Mouse (Mus musculus) hindbrain, postnatal 0 days (tissue): Measurements from ENCODE around the gene Pnma1. TPM values are rescaled to one million over a fixed set of nuclear protein-coding genes. Genes with fewer than 3 reads are reported as not detected.
A peak's percentile ranks its signal among the peaks of the same experiment; 100 is the strongest.

ENCODE experiments used
- ATAC-seq: fragments of 200-750 bp; cut with Nextera tagmentation; 2 replicates; pipeline ENCODE4 v1.8.0; 2017; ENCODE audit warnings: mild to moderate bottlenecking, moderate TSS enrichment, moderate library complexity
- DNase-seq: peaks from one replicate; pipeline ENCODE4 v3.0.0-alpha.2; 2015; ENCODE audit warnings: low spot score
- H3K27ac ChIP-seq: fragments of 300-500 bp; sonication (generic); 2 replicates; pipeline ENCODE4 v1.5.1; 2014; ENCODE audit warnings: mild to moderate bottlenecking
- H3K27me3 ChIP-seq: fragments of 300-500 bp; sonication (generic); 2 replicates; pipeline ENCODE4 v1.6.1; 2014; ENCODE audit warnings: low read length, mixed read lengths; ENCODE audit not compliant: insufficient read depth
- H3K36me3 ChIP-seq: fragments of 300-500 bp; sonication (generic); 2 replicates; pipeline ENCODE4 v1.6.1; 2014; ENCODE audit warnings: low read length, mixed read lengths; ENCODE audit not compliant: insufficient read depth
- H3K4me1 ChIP-seq: fragments of 300-500 bp; sonication (generic); 2 replicates; pipeline ENCODE4 v1.6.1; 2014; ENCODE audit warnings: antibody characterized with exemption, low read length, mixed read lengths; ENCODE audit not compliant: insufficient read depth
- H3K4me2 ChIP-seq: fragments of 300-500 bp; sonication (generic); 2 replicates; pipeline ENCODE4 v1.6.1; 2014; ENCODE audit warnings: low read depth, mild to moderate bottlenecking, low read length, moderate library complexity, mixed read lengths
- H3K4me3 ChIP-seq: fragments of 300-500 bp; sonication (generic); 2 replicates; pipeline ENCODE4 v1.5.1; 2014; ENCODE audit warnings: low read length
- H3K9ac ChIP-seq: fragments of 300-500 bp; sonication (generic); replicated peaks from 2 replicates; pipeline ENCODE4 v1.6.1; 2014; ENCODE audit warnings: mild to moderate bottlenecking, low read length, moderate library complexity, mixed read lengths
- H3K9me3 ChIP-seq: fragments of 300-500 bp; sonication (generic); 2 replicates; pipeline ENCODE4 v1.6.1; 2016; ENCODE audit warnings: low read length, mixed read lengths
- CTCF ChIP-seq: IDR thresholded peaks from 2 replicates; pipeline ENCODE4 v1.5.1; 2016; ENCODE audit warnings: antibody characterized with exemption, control low read depth, low read depth
- WGBS: fragments of 180-500 bp; shearing (Covaris S2); extraction: QIAGEN DNeasy Blood & Tissue Kit; methylation state at CpG from one replicate; pipeline ENCODE4 v1.1.7; 2014; 5-methylcytosine and 5-hydroxymethylcytosine counted together
- polyA plus RNA-seq: library from polyadenylated mRNA; unstranded; fragments of >200 nt; fragmentation: Nextera tagmentation; extraction: Ambion mirVana; gene quantifications from 2 replicates; pipeline ENCODE4 v1.2.1, GENCODE M21; 2015
- total RNA-seq: library from RNA; depleted of rRNA; stranded (reverse); fragments of >200 nt; gene quantifications from 2 replicates; pipeline ENCODE4 v1.2.3, GENCODE M21; 2014

The Pnma1 gene
- total and polyA plus RNA-seq, 2 experiments from 2014 or later, result 2.5 to 4.5 TPM

- no peak for TF ChIP-seq CTCF
- Histone ChIP-seq H3K27me3 (no peaks in the 10 kb centered on the region), H3K4me1 (peaks cover 44% of the 10 kb centered on the region), H3K9me3 (no peaks in the 10 kb centered on the region), H3K36me3 (no peaks in the 10 kb centered on the region), H3K9ac (no peak overlapping the region), H3K27ac (peak overlapping the region; percentile 29; the same call in 1 of the 2 replicates), H3K4me3 (no peak overlapping the region), H3K4me2 (no peak overlapping the region)
- WGBS, result 48% methylated on average over 3 of the region's 3 CpGs
- peak; percentile 8; the same call in 1 of the 2 replicates for ATAC-seq
- no peak for DNase-seq
Measured at GRCm38 (mm10) chr12:84186536-84186935, 38.2 kb upstream of the Pnma1 start.

GRCm38 (mm10) chr12:84185547-84185946, 37.3 kb upstream of the Pnma1 start:
- H3K27me3 ChIP-seq, result no peaks in the 10 kb centered on the region
- H3K4me1 ChIP-seq, result peaks cover 49% of the 10 kb centered on the region
- no peak overlapping the region for H3K4me3 ChIP-seq
- ATAC-seq (no peak), DNase-seq (no peak)
- H3K36me3 ChIP-seq, result no peaks in the 10 kb centered on the region
- H3K9ac ChIP-seq, result no peak overlapping the region
- H3K9me3 ChIP-seq, result no peaks in the 10 kb centered on the region
- no peak overlapping the region for H3K27ac ChIP-seq
- WGBS, result 76% methylated on average over 6 of the region's 6 CpGs
- TF ChIP-seq CTCF, result no peak
- H3K4me2 ChIP-seq, result no peak overlapping the region

GRCm38 (mm10) chr12:84184979-84185378, 36.7 kb upstream of the Pnma1 start:
- TF ChIP-seq CTCF, result no peak
- Histone ChIP-seq H3K4me1 (peaks cover 44% of the 10 kb centered on the region), H3K9ac (no peak overlapping the region), H3K27me3 (no peaks in the 10 kb centered on the region), H3K9me3 (no peaks in the 10 kb centered on the region), H3K4me3 (no peak overlapping the region), H3K36me3 (no peaks in the 10 kb centered on the region), H3K27ac (no peak overlapping the region), H3K4me2 (no peak overlapping the region)
- no peak for ATAC-seq
- no peak for DNase-seq
- WGBS, result 68% methylated on average over 5 of the region's 5 CpGs

GRCm38 (mm10) chr12:84181999-84182398, 33.7 kb upstream of the Pnma1 start:
- Histone ChIP-seq H3K4me1 (peaks cover 28% of the 10 kb centered on the region; the same call in 1 of the 2 replicates), H3K9me3 (no peaks in the 10 kb centered on the region), H3K4me3 (no peak overlapping the region), H3K27me3 (no peaks in the 10 kb centered on the region), H3K36me3 (no peaks in the 10 kb centered on the region), H3K4me2 (peak overlapping the region; percentile 27), H3K9ac (no peak overlapping the region), H3K27ac (no peak overlapping the region)
- ATAC-seq, result no peak
- TF ChIP-seq CTCF, result no peak
- no peak for DNase-seq
- 23% methylated on average over 6 of the region's 6 CpGs for WGBS

GRCm38 (mm10) chr12:84180701-84181435, 32.6 kb upstream of the Pnma1 start:
- Histone ChIP-seq H3K4me1 (peaks cover 29% of the 10 kb centered on the region), H3K9me3 (no peaks in the 10 kb centered on the region), H3K4me3 (no peak overlapping the region), H3K36me3 (no peaks in the 10 kb centered on the region), H3K27ac (no peak overlapping the region), H3K4me2 (peak overlapping the region; percentile 27), H3K9ac (no peak overlapping the region), H3K27me3 (no peaks in the 10 kb centered on the region)
- WGBS, result 29% methylated on average over 8 of the region's 8 CpGs
- ATAC-seq (peak; percentile 71), DNase-seq (peak; percentile 72)
- TF ChIP-seq CTCF, result peak; percentile 19; the same call in 1 of the 2 replicates

GRCm38 (mm10) chr12:84180090-84180489, 31.8 kb upstream of the Pnma1 start:
- no peak overlapping the region; the same call in 1 of the 2 replicates for H3K4me2 ChIP-seq
- H3K36me3 ChIP-seq, result no peaks in the 10 kb centered on the region
- ATAC-seq (no peak), DNase-seq (no peak)
- H3K4me3 ChIP-seq, result no peak overlapping the region
- no peaks in the 10 kb centered on the region for H3K9me3 ChIP-seq
- H3K27ac ChIP-seq, result peak overlapping the region; percentile 36; the same call in 1 of the 2 replicates
- H3K27me3 ChIP-seq, result no peaks in the 10 kb centered on the region
- peaks cover 37% of the 10 kb centered on the region for H3K4me1 ChIP-seq
- 46% methylated on average over 3 of the region's 3 CpGs for WGBS
- no peak for TF ChIP-seq CTCF
- no peak overlapping the region for H3K9ac ChIP-seq
